Mouse (Mus musculus): ENCODE measurements around the gene Smndc1.
A peak's percentile ranks its signal among the peaks of the same experiment; 100 is the strongest.

The Smndc1 gene

DNA sequence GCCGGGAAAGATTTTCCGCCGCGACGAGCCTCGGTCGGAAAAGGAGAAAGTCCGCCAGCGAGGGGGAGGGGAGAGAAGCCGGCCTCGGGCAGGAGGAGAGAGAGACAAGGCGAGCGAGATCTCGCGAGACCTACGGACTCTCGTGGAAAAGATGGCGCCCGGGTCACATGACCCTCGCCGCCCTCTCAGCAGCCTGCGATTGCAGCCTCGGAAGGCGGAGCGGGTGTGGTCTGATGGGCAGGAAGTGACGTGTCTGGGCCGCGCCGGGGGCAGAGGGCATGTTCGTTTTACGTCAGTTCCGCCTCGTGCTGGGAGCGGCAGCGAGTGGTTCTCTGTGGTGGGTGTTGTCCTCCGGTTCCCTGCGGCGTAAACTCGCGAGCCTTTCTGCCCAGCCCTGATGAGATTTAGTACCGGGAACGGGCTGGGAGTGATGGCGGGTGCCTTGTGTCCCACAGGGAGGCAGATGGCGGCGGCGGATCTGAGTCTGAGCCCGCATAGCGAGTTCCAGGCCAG, at the start of gene Smndc1:
Gene Smndc1, minus strand, starts transcription at position 84 of the 513 bp plus-strand sequence.
- DNase-seq (ENCODE audit: low spot score), result peak; percentile 86

DNA sequence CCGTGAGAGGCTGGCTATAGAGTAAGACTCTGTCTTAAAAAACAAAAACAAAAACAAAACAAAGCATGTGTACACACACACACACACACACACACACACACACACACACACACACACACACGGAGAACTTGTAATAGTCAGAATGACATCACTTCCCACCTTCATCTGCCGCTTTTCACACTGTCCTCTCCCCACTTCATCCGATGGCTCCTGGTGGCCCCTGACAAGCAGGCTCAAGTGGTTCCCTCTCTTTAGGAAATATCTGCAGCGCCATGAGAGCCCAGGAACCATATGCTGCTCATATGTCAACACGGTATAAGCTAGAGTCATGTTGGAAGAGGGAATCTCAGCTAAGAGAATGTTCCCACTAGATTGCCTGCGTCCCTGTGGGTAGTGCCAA, 49.0 kb upstream of the Smndc1 start:
- no peak for DNase-seq (ENCODE audit: low spot score)

- DNase-seq (ENCODE audit: low spot score), result no peak
Observed at GRCm38 (mm10) chr19:53437991-53438390, 47.6 kb upstream of the Smndc1 start.

DNA sequence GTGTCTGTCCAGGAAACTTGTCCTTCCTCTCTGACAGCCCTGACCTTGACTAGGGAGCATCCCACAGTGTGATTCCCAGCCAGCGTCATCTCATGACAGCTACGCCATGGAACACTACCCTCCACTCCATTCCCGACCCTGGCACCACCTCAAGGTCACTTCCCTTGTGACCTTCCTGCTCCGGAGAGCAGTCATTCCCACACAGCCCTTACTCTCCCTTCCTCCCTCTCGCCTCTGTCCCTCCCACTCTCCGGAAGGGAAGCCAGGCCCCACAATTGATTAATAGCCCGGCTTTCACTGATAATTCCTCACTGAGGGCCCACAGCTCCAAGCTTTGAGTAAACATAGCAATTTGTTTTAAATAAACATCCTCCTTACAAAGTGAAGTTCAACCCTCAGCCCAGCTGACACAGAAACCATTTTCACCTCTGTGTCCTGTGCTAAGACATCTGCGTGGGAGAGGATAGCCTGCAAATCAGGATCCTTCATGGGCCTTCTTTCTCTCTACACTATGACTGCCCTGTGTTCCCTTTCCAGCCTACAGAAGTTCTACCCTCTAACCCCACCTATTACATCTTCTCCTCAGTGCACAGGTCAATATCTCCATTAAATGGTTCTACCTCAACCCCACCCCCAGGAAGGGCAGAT, 47.1 kb upstream of the Smndc1 start:
- DNase-seq (ENCODE audit: low spot score), result peak; percentile 29

GRCm38 (mm10) chr19:53433949-53434689, 43.7 kb upstream of the Smndc1 start:
- DNase-seq (ENCODE audit: low spot score), result no peak

- no peak for DNase-seq (ENCODE audit: low spot score)
Observed at GRCm38 (mm10) chr19:53431003-53431402, 40.6 kb upstream of the Smndc1 start.

GRCm38 (mm10) chr19:53430356-53430755, 40.0 kb upstream of the Smndc1 start:
- DNase-seq (ENCODE audit: low spot score), result no peak

- DNase-seq (ENCODE audit: low spot score), result no peak
Observed at GRCm38 (mm10) chr19:53427817-53428216, 37.4 kb upstream of the Smndc1 start.

DNA sequence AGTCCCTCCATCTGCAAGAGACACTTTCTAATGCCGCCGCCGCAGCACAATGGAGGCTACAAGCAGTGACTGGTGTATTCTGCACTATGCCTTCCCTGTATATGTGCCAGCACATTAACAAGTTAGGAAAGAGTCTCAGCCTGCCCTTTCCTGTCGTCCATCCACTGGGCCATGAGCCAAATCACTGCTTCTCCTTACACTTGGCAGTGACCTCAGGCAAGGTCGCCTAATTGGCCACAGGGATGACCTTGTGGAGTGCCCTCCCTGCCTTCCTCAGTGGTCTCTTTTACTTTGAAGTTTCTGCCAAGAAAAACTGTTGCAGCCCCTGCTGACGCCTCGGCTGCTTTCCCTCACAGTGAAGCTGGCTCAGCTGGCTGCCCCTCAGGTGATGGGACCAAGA, 37.0 kb upstream of the Smndc1 start:
- no peak for DNase-seq (ENCODE audit: low spot score)

GRCm38 (mm10) chr19:53425824-53426223, 35.4 kb upstream of the Smndc1 start:
- no peak for DNase-seq (ENCODE audit: low spot score)

GRCm38 (mm10) chr19:53424629-53425028, 34.3 kb upstream of the Smndc1 start:
- no peak for DNase-seq (ENCODE audit: low spot score)

DNA sequence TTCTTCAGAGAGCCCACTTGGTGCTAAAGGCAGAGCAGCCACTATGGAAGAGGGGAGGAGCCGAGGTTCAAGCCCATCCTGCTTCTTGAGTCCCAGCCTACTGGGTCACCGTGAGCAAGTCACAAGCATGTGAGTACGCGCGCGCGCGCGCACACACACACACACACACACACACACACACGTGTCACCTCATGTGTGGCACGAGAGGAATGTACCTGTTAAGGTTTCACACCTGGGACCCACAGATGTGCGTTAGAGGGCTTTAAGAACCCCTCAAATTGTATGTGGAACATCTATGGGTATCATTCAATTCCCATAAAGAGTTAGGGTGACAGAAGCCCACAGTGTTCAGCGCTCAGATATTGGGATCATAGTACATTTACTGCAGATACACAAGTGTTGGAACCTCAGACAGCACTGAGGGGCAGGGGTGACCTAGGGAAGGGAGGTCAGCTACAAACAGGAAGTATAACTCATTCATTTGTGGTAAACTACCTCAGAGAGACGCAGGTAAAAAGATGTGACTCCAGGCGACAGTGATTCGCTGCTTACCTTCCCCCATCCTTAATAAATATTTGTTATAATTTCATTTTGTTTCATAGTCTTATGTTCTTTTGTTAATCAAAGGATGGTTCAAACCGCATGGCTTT, 33.6 kb upstream of the Smndc1 start:
- DNase-seq (ENCODE audit: low spot score), result no peak

GRCm38 (mm10) chr19:53423341-53423753, 33.0 kb upstream of the Smndc1 start:
- no peak for DNase-seq (ENCODE audit: low spot score)

DNA sequence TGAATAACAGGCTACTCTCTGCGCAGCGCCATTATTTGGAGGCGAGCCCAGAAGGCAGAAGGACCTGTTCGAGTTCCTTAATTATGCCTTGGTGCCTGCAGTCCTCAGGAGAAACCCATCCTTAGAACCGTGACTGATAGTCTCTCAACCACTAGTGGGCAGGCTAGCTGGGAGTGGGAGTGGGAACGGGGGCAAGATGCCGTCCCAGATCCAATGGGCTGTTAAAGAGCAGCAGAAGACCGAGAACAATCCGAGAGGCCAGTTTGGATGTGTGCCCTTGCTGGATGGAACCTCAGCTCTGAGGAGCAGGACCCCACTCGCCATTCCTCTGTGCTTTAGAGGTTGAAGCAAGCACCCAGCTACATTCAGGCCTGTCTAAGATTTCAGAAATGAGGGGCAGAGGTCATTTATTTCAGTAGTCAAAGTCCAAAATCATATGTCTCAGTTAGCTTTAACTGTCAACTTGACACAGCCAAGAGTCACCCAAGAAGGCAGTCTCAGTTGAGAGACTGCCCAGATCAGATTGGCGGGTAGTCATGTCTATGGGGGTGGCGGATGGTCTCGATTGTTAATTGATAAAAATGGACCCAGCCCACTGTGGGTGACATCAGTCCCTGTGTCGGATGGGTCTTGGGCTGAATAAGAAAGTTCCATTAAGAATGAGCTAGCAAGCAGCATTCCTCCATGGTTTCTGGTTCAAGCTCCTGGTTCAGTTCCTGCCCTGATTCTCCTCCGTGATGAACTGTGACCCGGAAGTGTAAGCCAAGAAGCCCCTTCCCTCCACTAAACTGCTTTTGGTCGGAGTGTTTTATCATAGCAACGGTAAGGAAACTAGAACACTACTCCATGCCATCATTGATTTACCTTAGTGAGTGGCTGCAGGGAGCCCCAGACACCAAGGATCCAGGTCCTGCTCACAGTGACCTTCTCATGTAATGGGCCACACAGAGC, 32.3 kb upstream of the Smndc1 start:
- no peak for DNase-seq (ENCODE audit: low spot score)

GRCm38 (mm10) chr19:53421583-53422188, 31.3 kb upstream of the Smndc1 start:
- DNase-seq (ENCODE audit: low spot score), result no peak

DNA sequence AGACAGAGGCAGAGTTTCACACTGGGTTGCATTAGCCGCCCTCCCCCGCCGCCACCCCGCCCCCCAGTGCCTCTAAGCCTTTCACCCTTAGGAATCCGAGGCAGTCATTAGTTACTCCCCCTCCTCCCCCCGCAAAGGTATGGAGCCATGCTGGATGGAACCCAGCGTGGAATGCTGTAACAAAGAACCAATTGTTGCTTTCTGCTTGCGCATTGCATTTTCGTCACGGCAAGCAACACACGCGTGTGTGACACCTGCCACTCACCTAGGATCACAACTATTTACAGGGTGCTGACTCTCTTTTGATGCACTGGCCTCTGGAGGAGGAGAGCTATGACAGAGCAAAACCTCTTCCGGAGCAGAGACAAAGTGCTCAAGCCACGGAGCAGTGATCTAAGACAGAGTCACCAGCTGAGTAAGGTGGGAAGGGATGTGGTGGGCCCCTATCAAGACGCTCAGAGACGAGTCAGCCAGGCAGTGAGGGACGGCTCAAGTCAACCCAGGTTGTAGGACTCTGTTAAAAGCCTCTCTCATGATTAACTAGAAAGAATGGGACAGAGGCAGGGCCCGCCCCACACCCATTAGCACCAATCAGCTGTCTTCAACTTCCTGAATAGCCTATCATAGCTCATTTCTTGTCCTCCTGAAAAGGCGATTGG, 30.7 kb upstream of the Smndc1 start:
- DNase-seq (ENCODE audit: low spot score), result peak; percentile 38

GRCm38 (mm10) chr19:53419834-53420233, 29.5 kb upstream of the Smndc1 start:
- no peak for DNase-seq (ENCODE audit: low spot score)

DNA sequence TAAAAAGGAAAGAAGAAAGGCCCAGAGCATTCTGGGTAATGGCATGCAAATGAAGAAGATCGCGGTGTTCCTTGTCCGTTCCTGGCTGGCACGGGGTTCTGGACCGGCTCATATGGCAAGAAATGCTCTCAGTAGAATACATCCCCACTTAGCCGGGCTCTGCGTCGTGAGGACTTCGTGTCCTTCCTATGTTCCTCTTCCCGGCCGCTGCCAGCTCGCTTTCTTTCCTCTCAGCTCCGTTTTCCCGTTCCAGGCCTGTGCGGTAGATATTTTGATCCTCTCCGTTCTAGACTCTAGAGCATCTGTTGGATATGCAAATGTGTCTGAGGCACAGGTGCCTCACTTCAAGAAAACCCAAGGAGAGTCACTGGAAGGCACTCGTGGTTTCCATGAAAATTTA, 24.8 kb upstream of the Smndc1 start:
- no peak for DNase-seq (ENCODE audit: low spot score)

GRCm38 (mm10) chr19:53414650-53415049, 24.3 kb upstream of the Smndc1 start:
- no peak for DNase-seq (ENCODE audit: low spot score)

- no peak for DNase-seq (ENCODE audit: low spot score)
Observed at GRCm38 (mm10) chr19:53413617-53414380, 23.4 kb upstream of the Smndc1 start.
